Mouse (Mus musculus): ENCODE measurements at regions not wholly inside any gene's neighbourhood (a gene's known extent, or its start where the extent isn't known, plus 50 kb on each side); places are given as distances from the start of the nearest gene placed in this dataset.

- H3K36me3 ChIP-seq (ENCODE audit: control insufficient read depth, insufficient read depth): no peaks in the 10 kb centered on the region
- H3K27me3 ChIP-seq (ENCODE audit: control insufficient read depth, insufficient read depth, low read depth, low read length): no peaks in the 10 kb centered on the region
- WGBS (ENCODE audit: insufficient replicate concordance): 47% methylated on average over 7 of the region's 7 CpGs
- no peak for ATAC-seq (ENCODE audit: low read depth)
- H3K4me2 ChIP-seq (ENCODE audit: low read depth, low read length): no peak overlapping the region
- H3K4me1 ChIP-seq (ENCODE audit: control insufficient read depth, low read depth, low read length): no peaks in the 10 kb centered on the region
- no peak overlapping the region for H3K9ac ChIP-seq (ENCODE audit: low read depth, low read length)
- no peaks in the 10 kb centered on the region for H3K9me3 ChIP-seq (replicated peaks; ENCODE audit: control insufficient read depth, low read length)
- H3K4me3 ChIP-seq (ENCODE audit: low read depth, low read length): no peak overlapping the region
- no peak overlapping the region for H3K27ac ChIP-seq (ENCODE audit: low read length)
Observed at GRCm38 (mm10) chr12:25455281-25455989, 358.5 kb upstream of the Id2 start.

GRCm38 (mm10) chr12:25453356-25453755 lies 356.4 kb upstream of the Id2 start:
- Histone ChIP-seq H3K4me1 (ENCODE audit: control insufficient read depth, low read depth, low read length) (no peaks in the 10 kb centered on the region), H3K36me3 (ENCODE audit: control insufficient read depth, insufficient read depth) (no peaks in the 10 kb centered on the region)
- WGBS (ENCODE audit: insufficient replicate concordance): 70% methylated on average over 3 of the region's 3 CpGs

GRCm38 (mm10) chr12:25451156-25451555 lies 354.2 kb upstream of the Id2 start:
- no peaks in the 10 kb centered on the region for H3K36me3 ChIP-seq (ENCODE audit: control insufficient read depth, insufficient read depth)
- no peak overlapping the region for H3K9ac ChIP-seq (ENCODE audit: low read depth, low read length)
- 67% methylated on average over 2 of the region's 2 CpGs for WGBS (ENCODE audit: insufficient replicate concordance)
- H3K27me3 ChIP-seq (ENCODE audit: control insufficient read depth, insufficient read depth, low read depth, low read length): no peaks in the 10 kb centered on the region
- no peak overlapping the region for H3K4me3 ChIP-seq (ENCODE audit: low read depth, low read length)
- no peak overlapping the region for H3K4me2 ChIP-seq (ENCODE audit: low read depth, low read length)
- no peaks in the 10 kb centered on the region for H3K4me1 ChIP-seq (ENCODE audit: control insufficient read depth, low read depth, low read length)
- H3K9me3 ChIP-seq (replicated peaks; ENCODE audit: control insufficient read depth, low read length): no peaks in the 10 kb centered on the region
- no peak for ATAC-seq (ENCODE audit: low read depth)
- H3K27ac ChIP-seq (ENCODE audit: low read length): no peak overlapping the region

More at GRCm38 (mm10) chr12:25453356-25453755, 356.4 kb upstream of the Id2 start:
- ATAC-seq (ENCODE audit: low read depth): no peak
- Histone ChIP-seq H3K27ac (ENCODE audit: low read length) (no peak overlapping the region), H3K9me3 (replicated peaks; ENCODE audit: control insufficient read depth, low read length) (no peaks in the 10 kb centered on the region), H3K9ac (ENCODE audit: low read depth, low read length) (no peak overlapping the region), H3K27me3 (ENCODE audit: control insufficient read depth, insufficient read depth, low read depth, low read length) (no peaks in the 10 kb centered on the region), H3K4me3 (ENCODE audit: low read depth, low read length) (no peak overlapping the region), H3K4me2 (ENCODE audit: low read depth, low read length) (no peak overlapping the region)

- Histone ChIP-seq H3K4me3 (ENCODE audit: low read depth, low read length) (no peak overlapping the region), H3K9ac (ENCODE audit: low read depth, low read length) (no peak overlapping the region), H3K27ac (ENCODE audit: low read length) (no peak overlapping the region), H3K36me3 (ENCODE audit: control insufficient read depth, insufficient read depth) (no peaks in the 10 kb centered on the region), H3K4me1 (ENCODE audit: control insufficient read depth, low read depth, low read length) (no peaks in the 10 kb centered on the region), H3K9me3 (replicated peaks; ENCODE audit: control insufficient read depth, low read length) (no peaks in the 10 kb centered on the region), H3K27me3 (ENCODE audit: control insufficient read depth, insufficient read depth, low read depth, low read length) (no peaks in the 10 kb centered on the region), H3K4me2 (ENCODE audit: low read depth, low read length) (no peak overlapping the region)
- ATAC-seq (ENCODE audit: low read depth): no peak
- WGBS (ENCODE audit: insufficient replicate concordance): 56% methylated on average over 2 of the region's 2 CpGs
Observed at GRCm38 (mm10) chr12:25444355-25444754, 347.4 kb upstream of the Id2 start.

GRCm38 (mm10) chr12:25439029-25439551 lies 342.1 kb upstream of the Id2 start:
- H3K9me3 ChIP-seq (replicated peaks; ENCODE audit: control insufficient read depth, low read length): no peaks in the 10 kb centered on the region
- no peaks in the 10 kb centered on the region for H3K27me3 ChIP-seq (ENCODE audit: control insufficient read depth, insufficient read depth, low read depth, low read length)
- WGBS (ENCODE audit: insufficient replicate concordance): 58% methylated on average over 7 of the region's 7 CpGs
- H3K4me1 ChIP-seq (ENCODE audit: control insufficient read depth, low read depth, low read length): no peaks in the 10 kb centered on the region
- H3K36me3 ChIP-seq (ENCODE audit: control insufficient read depth, insufficient read depth): no peaks in the 10 kb centered on the region
- no peak overlapping the region for H3K9ac ChIP-seq (ENCODE audit: low read depth, low read length)
- no peak overlapping the region for H3K27ac ChIP-seq (ENCODE audit: low read length)
- H3K4me2 ChIP-seq (ENCODE audit: low read depth, low read length): no peak overlapping the region
- no peak overlapping the region for H3K4me3 ChIP-seq (ENCODE audit: low read depth, low read length)
- ATAC-seq (ENCODE audit: low read depth): no peak

- Histone ChIP-seq H3K9ac (ENCODE audit: low read depth, low read length) (no peak overlapping the region), H3K4me1 (ENCODE audit: control insufficient read depth, low read depth, low read length) (no peaks in the 10 kb centered on the region), H3K27ac (ENCODE audit: low read length) (no peak overlapping the region), H3K27me3 (ENCODE audit: control insufficient read depth, insufficient read depth, low read depth, low read length) (no peaks in the 10 kb centered on the region), H3K4me3 (ENCODE audit: low read depth, low read length) (no peak overlapping the region), H3K9me3 (replicated peaks; ENCODE audit: control insufficient read depth, low read length) (no peaks in the 10 kb centered on the region), H3K4me2 (ENCODE audit: low read depth, low read length) (no peak overlapping the region), H3K36me3 (ENCODE audit: control insufficient read depth, insufficient read depth) (no peaks in the 10 kb centered on the region)
- no peak for ATAC-seq (ENCODE audit: low read depth)
- WGBS (ENCODE audit: insufficient replicate concordance): 26% methylated on average over 8 of the region's 8 CpGs
Observed at GRCm38 (mm10) chr12:25438217-25439028, 341.5 kb upstream of the Id2 start.

GRCm38 (mm10) chr12:25437556-25437955 lies 340.6 kb upstream of the Id2 start:
- no peak overlapping the region for H3K9ac ChIP-seq (ENCODE audit: low read depth, low read length)
- H3K4me2 ChIP-seq (ENCODE audit: low read depth, low read length): no peak overlapping the region
- whole genome bisulfite sequencing (ENCODE audit: insufficient replicate concordance): 39% methylated on average over 4 of the region's 4 CpGs

GRCm38 (mm10) chr12:25436220-25436911 lies 339.4 kb upstream of the Id2 start:
- ATAC-seq (ENCODE audit: low read depth): no peak
- H3K9ac ChIP-seq (ENCODE audit: low read depth, low read length): no peak overlapping the region
- WGBS (ENCODE audit: insufficient replicate concordance): 73% methylated on average over 6 of the region's 6 CpGs
- H3K27ac ChIP-seq (ENCODE audit: low read length): no peak overlapping the region
- no peaks in the 10 kb centered on the region for H3K4me1 ChIP-seq (ENCODE audit: control insufficient read depth, low read depth, low read length)
- H3K4me2 ChIP-seq (ENCODE audit: low read depth, low read length): no peak overlapping the region
- no peak overlapping the region for H3K4me3 ChIP-seq (ENCODE audit: low read depth, low read length)
- no peaks in the 10 kb centered on the region for H3K9me3 ChIP-seq (replicated peaks; ENCODE audit: control insufficient read depth, low read length)
- H3K27me3 ChIP-seq (ENCODE audit: control insufficient read depth, insufficient read depth, low read depth, low read length): no peaks in the 10 kb centered on the region
- no peaks in the 10 kb centered on the region for H3K36me3 ChIP-seq (ENCODE audit: control insufficient read depth, insufficient read depth)

More at GRCm38 (mm10) chr12:25437556-25437955, 340.6 kb upstream of the Id2 start:
- Histone ChIP-seq H3K9me3 (replicated peaks; ENCODE audit: control insufficient read depth, low read length) (no peaks in the 10 kb centered on the region), H3K27ac (ENCODE audit: low read length) (no peak overlapping the region), H3K27me3 (ENCODE audit: control insufficient read depth, insufficient read depth, low read depth, low read length) (no peaks in the 10 kb centered on the region), H3K4me3 (ENCODE audit: low read depth, low read length) (no peak overlapping the region), H3K4me1 (ENCODE audit: control insufficient read depth, low read depth, low read length) (no peaks in the 10 kb centered on the region), H3K36me3 (ENCODE audit: control insufficient read depth, insufficient read depth) (no peaks in the 10 kb centered on the region)
- ATAC-seq (ENCODE audit: low read depth): no peak
